Mouse (Mus musculus): ENCODE measurements around the gene Birc3. TPM values are rescaled to one million over a fixed set of nuclear protein-coding genes. Genes with fewer than 3 reads are reported as not detected.

The Birc3 gene
- total and polyA plus RNA-seq, 3 experiments: 9.3 to 71.2 (median 57.9) TPM

GRCm38 (mm10) chr9:7805101-7805506, 67.9 kb downstream of the Birc3 start:
- H3K27me3 ChIP-seq (ENCODE audit: insufficient read depth, low read length): no peaks in the 10 kb centered on the region
- ATAC-seq (ENCODE audit: extremely low read depth, insufficient number of reproducible peaks, low FRiP score, poor library complexity, severe bottlenecking): peak; percentile 66
- no peak for TF ChIP-seq GATA1 (IDR thresholded peaks at IDR 0.05; ENCODE audit: borderline replicate concordance, low read length)
- no peak for TF ChIP-seq CTCF (IDR thresholded peaks at IDR 0.05; ENCODE audit: low read depth, low read length)
- TF ChIP-seq TAL1 (conservative IDR thresholded peaks at IDR 0.05; ENCODE audit: low read depth, low read length): no peak
- TF ChIP-seq GATA2 (IDR thresholded peaks at IDR 0.05; ENCODE audit: borderline replicate concordance, low read depth, low read length): no peak
- TF ChIP-seq POLR2AphosphoS5 (IDR thresholded peaks at IDR 0.05; ENCODE audit: insufficient replicate concordance, low read depth, low read length): no peak
- H3K4me3 ChIP-seq (ENCODE audit: low read depth, low read length): peak overlapping the region; percentile 37; the same call in 1 of the 2 replicates
- H3K36me3 ChIP-seq (replicated peaks): no peaks in the 10 kb centered on the region
- peaks cover 15% of the 10 kb centered on the region for H3K4me1 ChIP-seq (ENCODE audit: insufficient read depth, low read depth, low read length)
- DNase-seq (ENCODE audit: low spot score): no peak
- no peaks in the 10 kb centered on the region for H3K9me3 ChIP-seq (replicated peaks)

Other genes with a start within 250 kb of the Birc3 start
- gene Mmp20, start 245.0 kb downstream of the Birc3 start, total RNA-seq (2014; fragmentation: Nextera tagmentation): not detected in 2 replicates
- gene Mmp20, start 245.0 kb downstream of the Birc3 start, total RNA-seq (2017): not detected in 2 replicates
- gene Mmp20, start 245.0 kb downstream of the Birc3 start, polyA plus RNA-seq (2012): not detected in 2 replicates
- gene Mmp7, start 181.1 kb downstream of the Birc3 start, total RNA-seq (2014; fragmentation: Nextera tagmentation): not detected in 2 replicates
- not detected in 2 replicates for gene Mmp7, start 181.1 kb downstream of the Birc3 start, total RNA-seq (2017)
- gene Mmp7, start 181.1 kb downstream of the Birc3 start, polyA plus RNA-seq (2012): not detected in 2 replicates
- gene Tmem123, start 109.1 kb downstream of the Birc3 start, total RNA-seq (2014; fragmentation: Nextera tagmentation): 120 and 137 TPM in 2 replicates
- 105 and 118 TPM in 2 replicates for gene Tmem123, start 109.1 kb downstream of the Birc3 start, total RNA-seq (2017)
- gene Tmem123, start 109.1 kb downstream of the Birc3 start, polyA plus RNA-seq (2012): 35.3 and 49.4 TPM in 2 replicates
- 64.3 and 71.4 TPM in 2 replicates for gene Birc2, start 36.1 kb downstream of the Birc3 start, total RNA-seq (2014; fragmentation: Nextera tagmentation)
- gene Birc2, start 36.1 kb downstream of the Birc3 start, total RNA-seq (2017): 46.4 and 50.9 TPM in 2 replicates
- gene Birc2, start 36.1 kb downstream of the Birc3 start, polyA plus RNA-seq (2012): 10.9 and 14.3 TPM in 2 replicates
- gene Yap1, start 131.4 kb upstream of the Birc3 start, total RNA-seq (2014; fragmentation: Nextera tagmentation): not detected in 2 replicates
- 0.41 and 0.60 TPM in 2 replicates for gene Yap1, start 131.4 kb upstream of the Birc3 start, total RNA-seq (2017)
- 0.04 and 0.05 TPM in 2 replicates for gene Yap1, start 131.4 kb upstream of the Birc3 start, polyA plus RNA-seq (2012)
- gene Cfap300, start 169.6 kb upstream of the Birc3 start, total RNA-seq (2014; fragmentation: Nextera tagmentation): 3.6 and 7.4 TPM in 2 replicates
- gene Cfap300, start 169.6 kb upstream of the Birc3 start, total RNA-seq (2017): 1.6 and 2.1 TPM in 2 replicates
- 3.6 and 5.3 TPM in 2 replicates for gene Cfap300, start 169.6 kb upstream of the Birc3 start, polyA plus RNA-seq (2012)